Mouse (Mus musculus) limb, embryonic 12.5 days (tissue): ENCODE data around the gene Tmem234. TPM values are rescaled to one million over a fixed set of nuclear protein-coding genes. Genes with fewer than 3 reads are reported as not detected.

ENCODE experiments used
- ATAC-seq: fragments of 200-750 bp; cut with Nextera tagmentation; 2 replicates; pipeline ENCODE4 v1.8.0; 2017; ENCODE audit warnings: low read depth, moderate TSS enrichment; ENCODE audit not compliant: insufficient number of reproducible peaks, insufficient read depth, low FRiP score, low TSS enrichment
- H3K27ac ChIP-seq: fragments of 300-500 bp; sonication (generic); 2 replicates; pipeline ENCODE4 v1.5.1; 2016; ENCODE audit warnings: mild to moderate bottlenecking, moderate library complexity
- H3K27me3 ChIP-seq: fragments of 300-500 bp; sonication (generic); 2 replicates; pipeline ENCODE4 v1.6.1; 2016; ENCODE audit warnings: mild to moderate bottlenecking, moderate library complexity
- H3K36me3 ChIP-seq: fragments of 300-500 bp; sonication (generic); 2 replicates; pipeline ENCODE4 v1.6.1; 2016; ENCODE audit warnings: mild to moderate bottlenecking, moderate library complexity
- H3K4me1 ChIP-seq: fragments of 300-500 bp; sonication (generic); replicated peaks from 2 replicates; pipeline ENCODE4 v1.6.1; 2016
- H3K4me2 ChIP-seq: fragments of 300-500 bp; sonication (generic); 2 replicates; pipeline ENCODE4 v1.6.1; 2016; ENCODE audit warnings: mild to moderate bottlenecking, moderate library complexity
- H3K4me3 ChIP-seq: fragments of 300-500 bp; sonication (generic); replicated peaks from 2 replicates; pipeline ENCODE4 v1.5.1; 2016; ENCODE audit warnings: mild to moderate bottlenecking
- H3K9ac ChIP-seq: fragments of 300-500 bp; sonication (generic); replicated peaks from 2 replicates; pipeline ENCODE4 v1.6.1; 2016; ENCODE audit warnings: mild to moderate bottlenecking, moderate library complexity
- H3K9me3 ChIP-seq: fragments of 300-500 bp; sonication (generic); 2 replicates; pipeline ENCODE4 v1.6.1; 2016; ENCODE audit warnings: mild to moderate bottlenecking, moderate library complexity
- WGBS: fragments of 180-500 bp; shearing (Covaris S2); methylation state at CpG from one replicate; pipeline ENCODE4 v1.1.7; 2016; 5-methylcytosine and 5-hydroxymethylcytosine counted together
- polyA plus RNA-seq: library from polyadenylated mRNA; unstranded; fragments of >200 nt; fragmentation: Nextera tagmentation; extraction: Ambion mirVana; gene quantifications from 2 replicates; pipeline ENCODE4 v1.2.1, GENCODE M21; 2016

Gene Tmem234
- polyA plus RNA-seq, 1 experiment from 2014 or later: 187 TPM

- H3K4me1 ChIP-seq: peaks cover 6% of the 10 kb centered on the region; the same call in 1 of the 2 replicates
- no peak overlapping the region for H3K9ac ChIP-seq
- 89% methylated on average over 6 of the region's 6 CpGs for WGBS
- no peak overlapping the region for H3K27ac ChIP-seq
- no peak overlapping the region for H3K4me2 ChIP-seq
- peaks cover 71% of the 10 kb centered on the region for H3K36me3 ChIP-seq
- no peaks in the 10 kb centered on the region for H3K27me3 ChIP-seq
- H3K4me3 ChIP-seq: no peak overlapping the region
- ATAC-seq: no peak
- H3K9me3 ChIP-seq: no peaks in the 10 kb centered on the region
Measured at GRCm38 (mm10) chr4:129645204-129645603, 44.7 kb downstream of the Tmem234 start.

GRCm38 (mm10) chr4:129648656-129649055 lies 48.2 kb downstream of the Tmem234 start:
- Histone ChIP-seq H3K27ac (no peak overlapping the region), H3K36me3 (peaks cover 97% of the 10 kb centered on the region), H3K4me3 (no peak overlapping the region), H3K4me1 (no peaks in the 10 kb centered on the region), H3K9me3 (no peaks in the 10 kb centered on the region), H3K27me3 (no peaks in the 10 kb centered on the region), H3K4me2 (no peak overlapping the region), H3K9ac (no peak overlapping the region)
- 72% methylated on average over 1 of the region's 1 CpGs for WGBS
- ATAC-seq: no peak

GRCm38 (mm10) chr4:129650359-129650758 lies 49.9 kb downstream of the Tmem234 start:
- H3K4me1 ChIP-seq: no peaks in the 10 kb centered on the region
- no peak for ATAC-seq
- no peak overlapping the region for H3K4me2 ChIP-seq
- no peak overlapping the region for H3K4me3 ChIP-seq
- H3K9ac ChIP-seq: no peak overlapping the region
- no peaks in the 10 kb centered on the region for H3K9me3 ChIP-seq
- 94% methylated on average over 8 of the region's 8 CpGs for WGBS
- H3K27me3 ChIP-seq: no peaks in the 10 kb centered on the region
- peaks cover 97% of the 10 kb centered on the region for H3K36me3 ChIP-seq
- H3K27ac ChIP-seq: no peak overlapping the region

- no peak overlapping the region for H3K4me2 ChIP-seq
- ATAC-seq: no peak
- no peak overlapping the region for H3K4me3 ChIP-seq
- H3K9me3 ChIP-seq: no peaks in the 10 kb centered on the region
- peaks cover 96% of the 10 kb centered on the region for H3K36me3 ChIP-seq
- H3K27me3 ChIP-seq: no peaks in the 10 kb centered on the region
- WGBS: 96% methylated on average over 14 of the region's 14 CpGs
- H3K27ac ChIP-seq: no peak overlapping the region
- H3K4me1 ChIP-seq: no peaks in the 10 kb centered on the region
- H3K9ac ChIP-seq: no peak overlapping the region
Measured at GRCm38 (mm10) chr4:129654770-129655169, 54.3 kb downstream of the Tmem234 start.

GRCm38 (mm10) chr4:129661584-129661983 lies 61.1 kb downstream of the Tmem234 start:
- Histone ChIP-seq H3K9me3 (no peaks in the 10 kb centered on the region), H3K4me2 (no peak overlapping the region), H3K36me3 (peaks cover 71% of the 10 kb centered on the region), H3K4me1 (peaks cover 10% of the 10 kb centered on the region), H3K27me3 (no peaks in the 10 kb centered on the region), H3K27ac (no peak overlapping the region), H3K4me3 (no peak overlapping the region), H3K9ac (no peak overlapping the region)
- 66% methylated on average over 3 of the region's 3 CpGs for WGBS
- no peak for ATAC-seq

- H3K27ac ChIP-seq: no peak overlapping the region
- no peak overlapping the region for H3K4me3 ChIP-seq
- peaks cover 10% of the 10 kb centered on the region for H3K4me1 ChIP-seq
- ATAC-seq: no peak
- 80% methylated on average over 3 of the region's 3 CpGs for WGBS
- H3K36me3 ChIP-seq: peaks cover 70% of the 10 kb centered on the region
- no peak overlapping the region for H3K9ac ChIP-seq
- H3K9me3 ChIP-seq: no peaks in the 10 kb centered on the region
- no peaks in the 10 kb centered on the region for H3K27me3 ChIP-seq
- H3K4me2 ChIP-seq: no peak overlapping the region
Measured at GRCm38 (mm10) chr4:129662255-129662813, 61.9 kb downstream of the Tmem234 start.

- H3K4me1 ChIP-seq: peaks cover 18% of the 10 kb centered on the region
- peak overlapping the region; percentile 91 for H3K4me2 ChIP-seq
- peak overlapping the region; percentile 99 for H3K4me3 ChIP-seq
- peak overlapping the region; percentile 94 for H3K9ac ChIP-seq
- H3K27ac ChIP-seq: peak overlapping the region; percentile 95
- ATAC-seq: no peak
- peaks cover 33% of the 10 kb centered on the region for H3K36me3 ChIP-seq
- no peaks in the 10 kb centered on the region for H3K9me3 ChIP-seq
- H3K27me3 ChIP-seq: no peaks in the 10 kb centered on the region
- WGBS: 9% methylated on average over 12 of the region's 12 CpGs
Measured at GRCm38 (mm10) chr4:129671491-129672082, 71.1 kb downstream of the Tmem234 start.

GRCm38 (mm10) chr4:129672083-129672877 lies 71.8 kb downstream of the Tmem234 start, which contains the start of gene Kpna6:
TSS of gene Kpna6 (minus strand) at chr4:129672767.
- Histone ChIP-seq H3K36me3 (peaks cover 34% of the 10 kb centered on the region), H3K27me3 (no peaks in the 10 kb centered on the region), H3K9ac (peak within 1 kb of the TSS; percentile 94), H3K4me1 (peaks cover 18% of the 10 kb centered on the region), H3K27ac (peak within 1 kb of the TSS; percentile 95), H3K9me3 (no peaks in the 10 kb centered on the region), H3K4me2 (peak within 1 kb of the TSS; percentile 91), H3K4me3 (peak within 1 kb of the TSS; percentile 99)
- peak; percentile 90 for ATAC-seq
- under 1% methylated on average over 65 of the region's 65 CpGs for WGBS

- Histone ChIP-seq H3K4me1 (peaks cover 18% of the 10 kb centered on the region), H3K4me2 (peak overlapping the region; percentile 91), H3K27ac (peak overlapping the region; percentile 95; the same call in 1 of the 2 replicates), H3K9me3 (no peaks in the 10 kb centered on the region), H3K27me3 (no peaks in the 10 kb centered on the region), H3K36me3 (peaks cover 35% of the 10 kb centered on the region), H3K4me3 (peak overlapping the region; percentile 99), H3K9ac (peak overlapping the region; percentile 94; the same call in 1 of the 2 replicates)
- peak; percentile 38; the same call in 1 of the 2 replicates for ATAC-seq
- 9% methylated on average over 10 of the region's 10 CpGs for WGBS
Measured at GRCm38 (mm10) chr4:129672878-129673449, 72.5 kb downstream of the Tmem234 start.
